Mouse (Mus musculus): ENCODE results near the gene Dgkh. TPM values are rescaled to one million over a fixed set of nuclear protein-coding genes. Genes with fewer than 3 reads are reported as not detected.

Gene Dgkh
- polyA plus RNA-seq, 1 experiment from 2014 or later = 2.1 TPM

GRCm38 (mm10) chr14:78677852-78678588 is 54.6 kb downstream of the Dgkh start:
- ATAC-seq (replicated peaks; ENCODE audit: low FRiP score, low TSS enrichment, low read depth) (no peak), DNase-seq (ENCODE audit: low spot score) (no peak)
- Histone ChIP-seq H3K27ac (ENCODE audit: low read depth) (no peak overlapping the region; the same call in 1 of the 2 replicates), H3K4me2 (ENCODE audit: low read length) (no peak overlapping the region), H3K9me3 (ENCODE audit: control insufficient read depth, low read length) (no peaks in the 10 kb centered on the region), H3K27me3 (replicated peaks; ENCODE audit: control insufficient read depth, insufficient read depth, low read length) (no peaks in the 10 kb centered on the region), H3K4me1 (replicated peaks; ENCODE audit: control insufficient read depth, insufficient read depth, low read length) (peaks cover 5% of the 10 kb centered on the region; the same call in 1 of the 2 replicates), H3K9ac (ENCODE audit: low read length) (no peak overlapping the region), H3K36me3 (ENCODE audit: control insufficient read depth, insufficient read depth, low read length) (no peaks in the 10 kb centered on the region), H3K4me3 (ENCODE audit: low read depth, low read length) (no peak overlapping the region)
- WGBS = 34% methylated on average over 7 of the region's 7 CpGs

GRCm38 (mm10) chr14:78676457-78676856 is 56.1 kb downstream of the Dgkh start:
- Histone ChIP-seq H3K27me3 (replicated peaks; ENCODE audit: control insufficient read depth, insufficient read depth, low read length) (no peaks in the 10 kb centered on the region), H3K4me3 (ENCODE audit: low read depth, low read length) (no peak overlapping the region), H3K27ac (ENCODE audit: low read depth) (no peak overlapping the region), H3K4me1 (replicated peaks; ENCODE audit: control insufficient read depth, insufficient read depth, low read length) (peaks cover 5% of the 10 kb centered on the region; the same call in 1 of the 2 replicates), H3K9ac (ENCODE audit: low read length) (no peak overlapping the region), H3K9me3 (ENCODE audit: control insufficient read depth, low read length) (no peaks in the 10 kb centered on the region), H3K4me2 (ENCODE audit: low read length) (no peak overlapping the region), H3K36me3 (ENCODE audit: control insufficient read depth, insufficient read depth, low read length) (no peaks in the 10 kb centered on the region)
- 63% methylated on average over 6 of the region's 6 CpGs for WGBS
- ATAC-seq (replicated peaks; ENCODE audit: low FRiP score, low TSS enrichment, low read depth) = no peak
- no peak for DNase-seq (ENCODE audit: low spot score)

- no peaks in the 10 kb centered on the region for H3K9me3 ChIP-seq (ENCODE audit: control insufficient read depth, low read length)
- no peak overlapping the region for H3K4me3 ChIP-seq (ENCODE audit: low read depth, low read length)
- no peak overlapping the region for H3K27ac ChIP-seq (ENCODE audit: low read depth)
- H3K9ac ChIP-seq (ENCODE audit: low read length) = no peak overlapping the region
- no peaks in the 10 kb centered on the region for H3K36me3 ChIP-seq (ENCODE audit: control insufficient read depth, insufficient read depth, low read length)
- DNase-seq (ENCODE audit: low spot score) (no peak), ATAC-seq (replicated peaks; ENCODE audit: low FRiP score, low TSS enrichment, low read depth) (no peak)
- H3K27me3 ChIP-seq (replicated peaks; ENCODE audit: control insufficient read depth, insufficient read depth, low read length) = no peaks in the 10 kb centered on the region
- H3K4me2 ChIP-seq (ENCODE audit: low read length) = no peak overlapping the region
- peaks cover 5% of the 10 kb centered on the region; the same call in 1 of the 2 replicates for H3K4me1 ChIP-seq (replicated peaks; ENCODE audit: control insufficient read depth, insufficient read depth, low read length)
- WGBS = 80% methylated on average over 9 of the region's 9 CpGs
Observed at GRCm38 (mm10) chr14:78674606-78675005, 58.0 kb downstream of the Dgkh start.

GRCm38 (mm10) chr14:78669986-78670385 is 62.6 kb downstream of the Dgkh start:
- 74% methylated on average over 10 of the region's 10 CpGs for WGBS
- Histone ChIP-seq H3K9me3 (ENCODE audit: control insufficient read depth, low read length) (no peaks in the 10 kb centered on the region), H3K27ac (ENCODE audit: low read depth) (no peak overlapping the region), H3K4me3 (ENCODE audit: low read depth, low read length) (no peak overlapping the region), H3K9ac (ENCODE audit: low read length) (no peak overlapping the region), H3K27me3 (replicated peaks; ENCODE audit: control insufficient read depth, insufficient read depth, low read length) (no peaks in the 10 kb centered on the region), H3K36me3 (ENCODE audit: control insufficient read depth, insufficient read depth, low read length) (no peaks in the 10 kb centered on the region), H3K4me1 (replicated peaks; ENCODE audit: control insufficient read depth, insufficient read depth, low read length) (no peaks in the 10 kb centered on the region; the same call in 1 of the 2 replicates), H3K4me2 (ENCODE audit: low read length) (no peak overlapping the region)
- no peak for DNase-seq (ENCODE audit: low spot score)
- ATAC-seq (replicated peaks; ENCODE audit: low FRiP score, low TSS enrichment, low read depth) = no peak

- Histone ChIP-seq H3K4me3 (ENCODE audit: low read depth, low read length) (no peak overlapping the region), H3K36me3 (ENCODE audit: control insufficient read depth, insufficient read depth, low read length) (no peaks in the 10 kb centered on the region), H3K4me2 (ENCODE audit: low read length) (no peak overlapping the region), H3K27me3 (replicated peaks; ENCODE audit: control insufficient read depth, insufficient read depth, low read length) (no peaks in the 10 kb centered on the region), H3K9ac (ENCODE audit: low read length) (no peak overlapping the region), H3K27ac (ENCODE audit: low read depth) (no peak overlapping the region), H3K9me3 (ENCODE audit: control insufficient read depth, low read length) (no peaks in the 10 kb centered on the region), H3K4me1 (replicated peaks; ENCODE audit: control insufficient read depth, insufficient read depth, low read length) (no peaks in the 10 kb centered on the region)
- ATAC-seq (replicated peaks; ENCODE audit: low FRiP score, low TSS enrichment, low read depth) = peak; percentile 71; the same call in 1 of the 2 replicates
- DNase-seq (ENCODE audit: low spot score) = peak; percentile 81
- WGBS = 20% methylated on average over 6 of the region's 6 CpGs
Observed at GRCm38 (mm10) chr14:78668291-78668690, 64.3 kb downstream of the Dgkh start.

GRCm38 (mm10) chr14:78667763-78668162 is 64.8 kb downstream of the Dgkh start:
- Histone ChIP-seq H3K4me3 (ENCODE audit: low read depth, low read length) (no peak overlapping the region), H3K27ac (ENCODE audit: low read depth) (no peak overlapping the region), H3K36me3 (ENCODE audit: control insufficient read depth, insufficient read depth, low read length) (no peaks in the 10 kb centered on the region), H3K4me2 (ENCODE audit: low read length) (no peak overlapping the region), H3K4me1 (replicated peaks; ENCODE audit: control insufficient read depth, insufficient read depth, low read length) (no peaks in the 10 kb centered on the region), H3K9me3 (ENCODE audit: control insufficient read depth, low read length) (no peaks in the 10 kb centered on the region), H3K9ac (ENCODE audit: low read length) (no peak overlapping the region), H3K27me3 (replicated peaks; ENCODE audit: control insufficient read depth, insufficient read depth, low read length) (no peaks in the 10 kb centered on the region)
- DNase-seq (ENCODE audit: low spot score) = no peak
- ATAC-seq (replicated peaks; ENCODE audit: low FRiP score, low TSS enrichment, low read depth) = no peak
- 60% methylated on average over 5 of the region's 5 CpGs for WGBS

- no peaks in the 10 kb centered on the region for H3K27me3 ChIP-seq (replicated peaks; ENCODE audit: control insufficient read depth, insufficient read depth, low read length)
- 81% methylated on average over 5 of the region's 5 CpGs for WGBS
- no peak overlapping the region for H3K9ac ChIP-seq (ENCODE audit: low read length)
- H3K36me3 ChIP-seq (ENCODE audit: control insufficient read depth, insufficient read depth, low read length) = no peaks in the 10 kb centered on the region
- no peak overlapping the region for H3K4me2 ChIP-seq (ENCODE audit: low read length)
- DNase-seq (ENCODE audit: low spot score) = no peak
- H3K4me1 ChIP-seq (replicated peaks; ENCODE audit: control insufficient read depth, insufficient read depth, low read length) = no peaks in the 10 kb centered on the region
- no peak overlapping the region for H3K27ac ChIP-seq (ENCODE audit: low read depth)
- ATAC-seq (replicated peaks; ENCODE audit: low FRiP score, low TSS enrichment, low read depth) = no peak
- H3K9me3 ChIP-seq (ENCODE audit: control insufficient read depth, low read length) = no peaks in the 10 kb centered on the region
- no peak overlapping the region for H3K4me3 ChIP-seq (ENCODE audit: low read depth, low read length)
Observed at GRCm38 (mm10) chr14:78662641-78663040, 69.9 kb downstream of the Dgkh start.

GRCm38 (mm10) chr14:78661462-78661861 is 71.1 kb downstream of the Dgkh start:
- DNase-seq (ENCODE audit: low spot score) (no peak), ATAC-seq (replicated peaks; ENCODE audit: low FRiP score, low TSS enrichment, low read depth) (no peak)
- Histone ChIP-seq H3K27me3 (replicated peaks; ENCODE audit: control insufficient read depth, insufficient read depth, low read length) (no peaks in the 10 kb centered on the region), H3K36me3 (ENCODE audit: control insufficient read depth, insufficient read depth, low read length) (no peaks in the 10 kb centered on the region), H3K4me1 (replicated peaks; ENCODE audit: control insufficient read depth, insufficient read depth, low read length) (no peaks in the 10 kb centered on the region), H3K9me3 (ENCODE audit: control insufficient read depth, low read length) (no peaks in the 10 kb centered on the region), H3K27ac (ENCODE audit: low read depth) (no peak overlapping the region), H3K4me3 (ENCODE audit: low read depth, low read length) (no peak overlapping the region), H3K9ac (ENCODE audit: low read length) (no peak overlapping the region), H3K4me2 (ENCODE audit: low read length) (no peak overlapping the region)
- 93% methylated on average over 14 of the region's 14 CpGs for WGBS

- H3K9ac ChIP-seq (ENCODE audit: low read length) = no peak overlapping the region
- ATAC-seq (replicated peaks; ENCODE audit: low FRiP score, low TSS enrichment, low read depth) (no peak), DNase-seq (ENCODE audit: low spot score) (no peak)
- no peak overlapping the region for H3K27ac ChIP-seq (ENCODE audit: low read depth)
- no peak overlapping the region for H3K4me3 ChIP-seq (ENCODE audit: low read depth, low read length)
- 95% methylated on average over 6 of the region's 6 CpGs for WGBS
- H3K4me2 ChIP-seq (ENCODE audit: low read length) = no peak overlapping the region
- H3K27me3 ChIP-seq (replicated peaks; ENCODE audit: control insufficient read depth, insufficient read depth, low read length) = no peaks in the 10 kb centered on the region
- no peaks in the 10 kb centered on the region for H3K4me1 ChIP-seq (replicated peaks; ENCODE audit: control insufficient read depth, insufficient read depth, low read length)
- H3K9me3 ChIP-seq (ENCODE audit: control insufficient read depth, low read length) = no peaks in the 10 kb centered on the region
- H3K36me3 ChIP-seq (ENCODE audit: control insufficient read depth, insufficient read depth, low read length) = no peaks in the 10 kb centered on the region
Observed at GRCm38 (mm10) chr14:78658697-78659096, 73.9 kb downstream of the Dgkh start.
